Mouse (Mus musculus) C2C12 (cell line): ENCODE results near the gene Ror1.

Experiments used
- CEBPB ChIP-seq: IDR thresholded peaks from one replicate; pipeline ENCODE4 v1.6.1; 2011; ENCODE audit warnings: low read depth, mild to moderate bottlenecking, control low read depth, moderate library complexity
- CTCF ChIP-seq: IDR thresholded peaks from one replicate; pipeline ENCODE4 v1.5.1; 2011; ENCODE audit not compliant: control insufficient read depth, insufficient read depth, insufficient read length
- FOSL1 ChIP-seq: IDR thresholded peaks from one replicate; pipeline ENCODE4 v1.8.0; 2011; ENCODE audit warnings: mild to moderate bottlenecking, low read length; ENCODE audit not compliant: poor library complexity, insufficient read depth, severe bottlenecking
- MAX ChIP-seq: IDR thresholded peaks from one replicate; pipeline ENCODE4 v1.6.1; 2011; ENCODE audit warnings: mild to moderate bottlenecking, control low read depth
- MYOD1 ChIP-seq: IDR thresholded peaks from one replicate; pipeline ENCODE4 v1.6.1; 2011; ENCODE audit warnings: low read depth; ENCODE audit not compliant: control insufficient read depth, insufficient read length
- MYOG ChIP-seq: IDR thresholded peaks from one replicate; pipeline ENCODE4 v1.6.1; 2011; ENCODE audit not compliant: control insufficient read depth, insufficient read length; ENCODE audit errors: extremely low read depth
- USF1 ChIP-seq: IDR thresholded peaks from one replicate; pipeline ENCODE4 v1.6.1; 2011; ENCODE audit warnings: low read depth, mild to moderate bottlenecking, control low read depth, moderate library complexity

- TF ChIP-seq CTCF: no peak
- no peak for TF ChIP-seq CEBPB
- TF ChIP-seq USF1: no peak
- TF ChIP-seq MAX: no peak
- no peak for TF ChIP-seq MYOD1
- TF ChIP-seq MYOG: no peak
- no peak for TF ChIP-seq FOSL1
Observed at GRCm38 (mm10) chr4:100228106-100228505, 132.5 kb downstream of the Ror1 start.
